Mouse (Mus musculus) limb, embryonic 10.5 days (tissue): ENCODE results near the gene Gm42417. TPM values are rescaled to one million over a fixed set of nuclear protein-coding genes. Genes with fewer than 3 reads are reported as not detected.

Experiments used
- DNase-seq: peaks from one replicate; pipeline ENCODE4 v3.0.0-alpha.2; 2017; ENCODE audit warnings: low spot score
- H3K27ac ChIP-seq: fragments of 300-500 bp; sonication (generic); 2 replicates; pipeline ENCODE4 v1.5.1; 2016; ENCODE audit warnings: mild to moderate bottlenecking
- H3K27me3 ChIP-seq: fragments of 300-500 bp; sonication (generic); 2 replicates; pipeline ENCODE4 v1.6.1; 2016; ENCODE audit warnings: low read depth, mild to moderate bottlenecking; ENCODE audit not compliant: poor library complexity, severe bottlenecking
- H3K36me3 ChIP-seq: fragments of 300-500 bp; sonication (generic); 2 replicates; pipeline ENCODE4 v1.6.1; 2016; ENCODE audit warnings: mild to moderate bottlenecking, moderate library complexity
- H3K4me1 ChIP-seq: fragments of 300-500 bp; sonication (generic); 2 replicates; pipeline ENCODE4 v1.6.1; 2016
- H3K4me3 ChIP-seq: fragments of 300-500 bp; sonication (generic); 2 replicates; pipeline ENCODE4 v1.5.1; 2016; ENCODE audit warnings: mild to moderate bottlenecking, moderate library complexity
- H3K9me3 ChIP-seq: fragments of 300-500 bp; sonication (generic); replicated peaks from 2 replicates; pipeline ENCODE4 v1.6.1; 2016; ENCODE audit warnings: mild to moderate bottlenecking
- WGBS: fragments of 180-500 bp; shearing (Covaris S2); methylation state at CpG from one replicate; pipeline ENCODE4 v1.1.7; 2016; 5-methylcytosine and 5-hydroxymethylcytosine counted together
- polyA plus RNA-seq: library from polyadenylated mRNA; unstranded; fragments of >200 nt; fragmentation: Nextera tagmentation; extraction: Ambion mirVana; gene quantifications from 2 replicates; pipeline ENCODE4 v1.2.1, GENCODE M21; 2016

Gm42417 gene
- polyA plus RNA-seq, 1 experiment from 2014 or later: 0.39 TPM

GRCm38 (mm10) chr1:36572709-36573108 is 33.5 kb upstream of the Gm42417 start:
- no peaks in the 10 kb centered on the region for H3K36me3 ChIP-seq
- no peaks in the 10 kb centered on the region for H3K9me3 ChIP-seq
- DNase-seq: no peak
- H3K4me1 ChIP-seq: peaks cover 94% of the 10 kb centered on the region
- H3K27me3 ChIP-seq: no peaks in the 10 kb centered on the region
- no peak overlapping the region for H3K4me3 ChIP-seq
- peak overlapping the region; percentile 8 for H3K27ac ChIP-seq
- WGBS: 63% methylated on average over 1 of the region's 1 CpGs

DNA sequence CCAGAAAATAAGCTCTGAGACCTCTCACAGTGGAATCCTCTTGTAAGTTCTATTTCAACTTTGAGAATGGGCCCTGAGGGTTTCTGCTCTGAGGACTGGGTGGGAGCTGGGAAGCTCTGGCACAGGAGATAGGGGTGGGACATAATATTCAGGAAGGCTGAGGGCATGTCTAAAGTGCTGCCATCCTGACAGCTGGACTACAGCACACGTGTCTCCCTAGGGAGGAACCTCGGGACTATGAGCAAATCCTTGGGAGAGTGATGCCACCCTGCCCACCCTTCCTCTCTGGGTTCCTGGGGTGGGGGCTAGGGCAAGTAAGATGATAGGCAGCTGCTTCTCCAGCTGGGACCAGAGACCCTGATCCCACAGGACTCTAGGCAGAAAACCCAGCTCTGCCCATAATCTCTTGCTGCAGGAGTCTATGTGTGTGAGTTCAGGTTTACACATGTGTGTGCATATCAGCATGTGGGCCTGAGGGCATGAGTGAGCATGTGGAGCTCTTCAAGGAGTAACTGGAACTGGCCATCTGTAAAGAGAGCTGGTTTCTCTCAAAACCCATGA is 33.0 kb upstream of the Gm42417 start:
- Histone ChIP-seq H3K27me3 (no peaks in the 10 kb centered on the region), H3K4me1 (peaks cover 92% of the 10 kb centered on the region), H3K4me3 (no peak overlapping the region), H3K9me3 (no peaks in the 10 kb centered on the region), H3K36me3 (no peaks in the 10 kb centered on the region), H3K27ac (0 out of 2 replicates have a peak overlapping the region, but pooled peaks have one; percentile 8)
- DNase-seq: no peak
- WGBS: 85% methylated on average over 2 of the region's 2 CpGs

GRCm38 (mm10) chr1:36571627-36572026 is 32.4 kb upstream of the Gm42417 start:
- 27% methylated on average over 6 of the region's 6 CpGs for WGBS
- Histone ChIP-seq H3K27ac (no peak overlapping the region), H3K4me3 (no peak overlapping the region), H3K4me1 (peaks cover 92% of the 10 kb centered on the region), H3K27me3 (no peaks in the 10 kb centered on the region), H3K9me3 (no peaks in the 10 kb centered on the region), H3K36me3 (no peaks in the 10 kb centered on the region)
- no peak for DNase-seq

GRCm38 (mm10) chr1:36570320-36570719 is 31.1 kb upstream of the Gm42417 start:
- 92% methylated on average over 5 of the region's 5 CpGs for WGBS
- H3K4me1 ChIP-seq: peaks cover 90% of the 10 kb centered on the region
- no peak overlapping the region; the same call in 1 of the 2 replicates for H3K27ac ChIP-seq
- H3K4me3 ChIP-seq: no peak overlapping the region
- DNase-seq: no peak
- H3K9me3 ChIP-seq: no peaks in the 10 kb centered on the region
- no peaks in the 10 kb centered on the region for H3K36me3 ChIP-seq
- H3K27me3 ChIP-seq: no peaks in the 10 kb centered on the region

DNA sequence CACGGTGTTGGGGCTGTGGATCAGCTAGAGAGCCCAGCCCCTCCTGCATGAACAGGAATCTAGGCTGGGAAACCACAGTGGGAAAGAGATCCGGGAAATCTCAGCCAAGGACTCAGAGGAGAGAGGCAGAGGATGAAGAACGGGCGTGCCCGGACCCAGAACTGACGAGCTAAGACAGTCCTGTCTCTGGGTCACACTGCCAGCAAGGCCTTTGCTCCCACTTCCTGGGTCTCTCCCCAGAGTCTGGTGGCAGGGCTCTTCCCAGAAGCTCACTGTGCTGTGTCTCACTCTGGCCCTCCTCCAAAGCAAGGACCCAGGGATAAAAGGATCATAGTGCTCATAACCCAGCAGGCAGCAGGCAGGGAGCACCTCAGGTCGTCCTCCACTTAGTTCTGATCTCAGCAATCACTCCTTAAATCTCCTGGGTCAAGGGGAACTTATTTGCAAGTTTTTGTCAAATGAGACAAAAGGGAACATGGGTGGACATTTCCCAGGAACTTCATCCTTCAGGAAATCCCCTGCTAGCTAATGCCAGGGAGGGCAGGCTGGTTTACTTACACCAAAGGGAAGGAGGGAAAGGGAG is 30.6 kb upstream of the Gm42417 start:
- Histone ChIP-seq H3K9me3 (no peaks in the 10 kb centered on the region), H3K4me1 (peaks cover 84% of the 10 kb centered on the region), H3K27me3 (no peaks in the 10 kb centered on the region), H3K36me3 (no peaks in the 10 kb centered on the region), H3K4me3 (no peak overlapping the region), H3K27ac (peak overlapping the region; percentile 68)
- no peak for DNase-seq
- 64% methylated on average over 7 of the region's 7 CpGs for WGBS

DNA sequence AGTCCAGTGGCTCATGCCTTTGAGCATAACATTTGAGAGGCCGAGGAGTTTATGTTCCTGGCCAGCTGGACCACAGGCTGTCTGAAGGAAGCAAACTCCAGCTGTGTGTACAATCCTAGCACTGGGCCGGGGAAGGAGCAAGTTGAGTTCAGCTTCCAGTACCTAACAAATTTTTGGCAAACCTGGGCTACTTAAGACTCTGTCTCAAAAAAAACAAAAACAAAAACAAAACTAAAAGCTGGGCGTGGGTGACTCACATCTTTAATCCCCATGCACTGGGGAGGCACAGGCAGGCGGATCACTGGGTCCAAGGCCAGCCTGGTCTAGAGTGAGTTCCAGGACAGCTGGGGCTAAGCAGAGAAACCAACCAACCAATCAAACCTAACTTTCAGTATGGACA is 29.5 kb upstream of the Gm42417 start:
- Histone ChIP-seq H3K27me3 (no peaks in the 10 kb centered on the region), H3K4me1 (peaks cover 83% of the 10 kb centered on the region), H3K9me3 (no peaks in the 10 kb centered on the region), H3K27ac (no peak overlapping the region), H3K4me3 (no peak overlapping the region), H3K36me3 (no peaks in the 10 kb centered on the region)
- WGBS: 89% methylated on average over 4 of the region's 4 CpGs
- DNase-seq: no peak

DNA sequence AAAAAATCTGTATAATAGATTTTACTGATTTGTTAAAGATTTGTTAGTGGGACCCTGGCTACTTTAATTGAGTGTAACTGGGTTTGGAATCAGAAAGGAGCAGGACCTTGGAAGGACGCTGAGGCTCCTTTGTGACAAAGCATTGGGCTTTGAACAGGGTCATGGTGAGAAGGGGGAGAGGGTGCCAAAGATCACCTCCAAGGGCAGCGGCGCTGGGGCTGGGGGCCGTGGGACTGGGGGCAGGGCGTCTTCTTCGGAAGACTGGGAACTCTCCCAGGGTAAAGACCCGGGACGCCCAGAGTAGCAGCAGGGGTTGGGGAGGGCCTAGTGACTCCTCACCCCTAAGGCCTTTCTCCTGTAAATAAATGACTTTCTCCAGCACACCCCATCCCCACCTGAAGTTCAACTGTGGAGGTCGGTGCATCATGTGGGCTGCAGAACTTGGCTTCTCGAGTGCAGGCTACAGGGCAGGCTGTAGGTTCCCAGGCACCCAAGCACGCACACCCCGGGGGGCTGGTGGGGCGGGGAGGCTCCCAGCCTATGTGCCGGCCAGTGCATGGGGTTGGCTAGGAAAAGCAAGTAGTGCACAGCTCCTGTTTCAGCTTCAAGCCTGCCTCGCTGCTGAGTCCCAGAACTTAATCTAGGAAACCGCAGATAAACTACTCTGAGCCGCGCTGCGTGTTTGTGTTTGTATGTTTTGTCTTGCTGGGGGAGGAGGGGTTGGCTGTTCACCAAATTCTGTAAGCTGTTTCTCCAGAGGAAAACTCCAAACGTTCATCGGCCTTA is 28.8 kb upstream of the Gm42417 start:
- Histone ChIP-seq H3K27ac (peak overlapping the region; percentile 62), H3K4me3 (no peak overlapping the region), H3K4me1 (peaks cover 84% of the 10 kb centered on the region), H3K36me3 (no peaks in the 10 kb centered on the region), H3K27me3 (no peaks in the 10 kb centered on the region), H3K9me3 (no peaks in the 10 kb centered on the region)
- DNase-seq: no peak
- WGBS: 53% methylated on average over 21 of the region's 21 CpGs

DNA sequence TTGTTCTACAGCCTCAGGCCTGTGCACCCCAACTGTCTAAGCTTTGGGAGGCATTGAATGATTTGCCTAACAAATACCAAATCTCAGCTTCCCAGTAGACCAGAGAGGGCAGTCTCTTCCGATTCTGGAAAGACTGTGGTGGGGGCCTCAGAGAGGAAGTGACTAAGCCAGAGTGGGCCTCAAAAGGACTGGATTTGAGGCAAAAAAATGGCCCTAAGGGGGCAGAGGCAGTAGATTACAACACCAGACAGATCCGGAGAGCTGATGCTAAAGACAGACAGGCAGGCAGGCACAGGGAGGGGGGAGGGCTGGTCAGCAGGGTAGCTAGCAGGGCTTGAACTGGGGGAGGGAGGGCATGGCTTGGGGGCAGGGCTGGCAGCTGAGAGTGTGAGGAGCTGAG is 27.2 kb upstream of the Gm42417 start:
- H3K4me1 ChIP-seq: peaks cover 84% of the 10 kb centered on the region
- WGBS: 12% methylated on average over 2 of the region's 2 CpGs

GRCm38 (mm10) chr1:36564101-36564500 is 24.9 kb upstream of the Gm42417 start:
- H3K36me3 ChIP-seq: no peaks in the 10 kb centered on the region
- H3K27ac ChIP-seq: peak overlapping the region; percentile 59
- H3K4me1 ChIP-seq: peaks cover 88% of the 10 kb centered on the region
- no peaks in the 10 kb centered on the region for H3K9me3 ChIP-seq
- H3K4me3 ChIP-seq: no peak overlapping the region
- WGBS: 79% methylated on average over 6 of the region's 6 CpGs
- H3K27me3 ChIP-seq: no peaks in the 10 kb centered on the region
- DNase-seq: no peak

More for the DNA sequence above, 27.2 kb upstream of the Gm42417 start:
- Histone ChIP-seq H3K4me3 (no peak overlapping the region; the same call in 1 of the 2 replicates), H3K27ac (peak overlapping the region; percentile 77), H3K27me3 (no peaks in the 10 kb centered on the region), H3K36me3 (no peaks in the 10 kb centered on the region), H3K9me3 (no peaks in the 10 kb centered on the region)
- DNase-seq: no peak

DNA sequence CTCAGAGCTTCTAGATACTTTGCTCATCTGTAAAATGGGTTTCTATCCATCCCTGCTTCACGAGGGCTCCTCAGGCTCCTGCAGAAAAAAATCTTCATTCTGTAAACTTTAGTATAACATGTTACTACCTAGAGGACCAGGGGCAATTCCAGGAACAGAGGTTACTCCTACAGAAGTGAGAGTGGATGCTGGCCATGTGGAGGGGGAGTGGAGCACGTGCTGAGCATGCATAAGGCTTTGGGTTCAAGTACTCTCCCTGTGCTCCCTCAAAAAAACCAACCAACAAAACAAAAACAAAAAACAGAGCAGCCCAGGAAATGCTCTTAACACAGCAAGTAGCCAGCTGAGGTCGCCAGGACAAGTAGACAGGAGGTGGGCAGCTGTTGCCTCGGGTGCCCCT is 24.4 kb upstream of the Gm42417 start:
- H3K27me3 ChIP-seq: no peaks in the 10 kb centered on the region
- H3K36me3 ChIP-seq: no peaks in the 10 kb centered on the region
- no peak for DNase-seq
- no peak overlapping the region for H3K4me3 ChIP-seq
- WGBS: 64% methylated on average over 4 of the region's 4 CpGs
- peaks cover 88% of the 10 kb centered on the region for H3K4me1 ChIP-seq
- peak overlapping the region; percentile 59 for H3K27ac ChIP-seq
- no peaks in the 10 kb centered on the region for H3K9me3 ChIP-seq

GRCm38 (mm10) chr1:36563197-36563596 is 24.0 kb upstream of the Gm42417 start:
- Histone ChIP-seq H3K27ac (peak overlapping the region; percentile 59), H3K36me3 (no peaks in the 10 kb centered on the region)
- WGBS: 81% methylated on average over 2 of the region's 2 CpGs

GRCm38 (mm10) chr1:36562388-36562787 is 23.2 kb upstream of the Gm42417 start:
- no peaks in the 10 kb centered on the region for H3K9me3 ChIP-seq
- H3K27me3 ChIP-seq: no peaks in the 10 kb centered on the region
- no peak for DNase-seq
- 60% methylated on average over 4 of the region's 4 CpGs for WGBS
- peak overlapping the region; percentile 59 for H3K27ac ChIP-seq
- no peak overlapping the region for H3K4me3 ChIP-seq
- H3K36me3 ChIP-seq: no peaks in the 10 kb centered on the region
- H3K4me1 ChIP-seq: peaks cover 82% of the 10 kb centered on the region

More at GRCm38 (mm10) chr1:36563197-36563596, 24.0 kb upstream of the Gm42417 start:
- H3K4me3 ChIP-seq: no peak overlapping the region
- no peaks in the 10 kb centered on the region for H3K27me3 ChIP-seq
- H3K4me1 ChIP-seq: peaks cover 88% of the 10 kb centered on the region
- no peaks in the 10 kb centered on the region for H3K9me3 ChIP-seq
- DNase-seq: no peak

DNA sequence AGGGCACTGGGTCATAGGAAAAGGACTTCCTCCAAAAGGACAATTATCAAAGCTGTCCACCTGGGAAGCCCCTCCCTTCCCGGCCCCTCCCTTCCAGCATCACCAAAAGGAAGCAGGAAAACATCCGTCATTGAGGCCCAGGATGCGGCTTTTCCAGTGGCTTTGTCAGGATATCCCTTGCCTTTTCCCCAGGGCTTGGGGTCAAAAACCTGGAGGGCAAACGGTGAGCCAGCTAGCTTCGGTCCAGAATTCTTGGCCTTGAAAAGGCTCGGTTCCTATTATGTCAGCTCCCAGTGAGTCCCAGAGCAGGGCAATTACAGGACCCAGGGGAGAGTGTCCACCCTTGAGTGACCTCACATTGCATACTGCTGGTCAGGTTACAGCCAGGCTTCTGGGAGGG is 21.7 kb upstream of the Gm42417 start:
- 32% methylated on average over 6 of the region's 6 CpGs for WGBS
- Histone ChIP-seq H3K4me1 (peaks cover 69% of the 10 kb centered on the region), H3K36me3 (peaks cover under 1% of the 10 kb centered on the region; the same call in 1 of the 2 replicates)

More for the DNA sequence above, 21.7 kb upstream of the Gm42417 start:
- H3K27me3 ChIP-seq: no peaks in the 10 kb centered on the region
- H3K9me3 ChIP-seq: no peaks in the 10 kb centered on the region
- no peak for DNase-seq
- no peak overlapping the region for H3K4me3 ChIP-seq
- peak overlapping the region; percentile 33; the same call in 1 of the 2 replicates for H3K27ac ChIP-seq
